Mouse (Mus musculus) olfactory bulb, adult 2 months (tissue): ENCODE results near the gene Krt26. TPM values are rescaled to one million over a fixed set of nuclear protein-coding genes. Genes with fewer than 3 reads are reported as not detected.

Experiments used
- H3K27ac ChIP-seq: fragments of 200-500 bp; 2 replicates; pipeline ENCODE4 v1.5.1; 2012; ENCODE audit warnings: low read depth, low read length; ENCODE audit not compliant: insufficient read depth
- H3K4me1 ChIP-seq: fragments of 200-500 bp; 2 replicates; pipeline ENCODE4 v1.6.1; 2012; ENCODE audit warnings: low read length; ENCODE audit not compliant: control insufficient read depth, insufficient read depth
- H3K4me3 ChIP-seq: fragments of 200-500 bp; 2 replicates; pipeline ENCODE4 v1.5.1; 2012; ENCODE audit warnings: mild to moderate bottlenecking, low read depth, low read length, moderate library complexity; ENCODE audit not compliant: insufficient read depth
- CTCF ChIP-seq: fragments of 200-500 bp; IDR thresholded peaks from 2 replicates; pipeline ENCODE4 v1.5.1; 2012; ENCODE audit warnings: low read depth, mild to moderate bottlenecking, low read length, moderate library complexity; ENCODE audit not compliant: insufficient read depth
- POLR2A ChIP-seq: fragments of 200-500 bp; IDR thresholded peaks from 2 replicates; pipeline ENCODE4 v1.6.1; 2012; ENCODE audit warnings: mild to moderate bottlenecking, low read depth, low read length, moderate library complexity; ENCODE audit not compliant: insufficient read depth
- WGBS: fragments of 180-500 bp; shearing (Covaris S2); methylation state at CpG from one replicate; pipeline ENCODE4 v1.1.7; 2018; 5-methylcytosine and 5-hydroxymethylcytosine counted together
- polyA plus RNA-seq: library from polyadenylated mRNA; stranded (reverse); fragments of >200 nt; gene quantifications from 2 replicates; pipeline ENCODE4 v1.2.4, GENCODE M21; 2012; ENCODE audit warnings: low replicate concordance; ENCODE audit not compliant: missing spikeins, insufficient read depth, insufficient read length

The Krt26 gene
- polyA plus RNA-seq, 1 experiment: not detected

DNA sequence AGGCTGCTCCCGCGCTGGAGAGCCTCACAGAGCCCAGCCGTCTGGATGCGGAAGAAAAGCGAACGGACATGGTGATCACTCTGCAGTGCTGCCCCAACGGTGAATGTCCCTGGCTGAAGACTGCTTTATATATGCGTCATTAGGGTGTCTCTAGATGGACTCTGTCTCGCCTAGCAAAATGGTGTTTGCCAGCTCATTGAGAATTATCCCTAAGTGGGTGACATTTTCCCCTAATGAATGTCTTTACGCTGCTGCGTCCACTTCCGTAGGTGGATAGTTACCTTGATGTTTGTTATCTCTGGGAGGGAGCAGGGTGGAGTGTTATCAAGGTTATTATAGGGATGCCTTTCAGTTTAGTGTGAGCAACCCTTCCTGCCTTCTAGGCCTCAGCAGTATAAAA is 13.2 kb upstream of the Krt26 start, which contains the start of gene Krt27:
Gene Krt27, minus strand, starts transcription at position 101 of the 400 bp plus-strand sequence.
- no peak within 1 kb of the TSS for H3K27ac ChIP-seq
- H3K4me3 ChIP-seq: no peak within 1 kb of the TSS
- WGBS: 87% methylated on average over 12 of the region's 12 CpGs
- TF ChIP-seq CTCF (no peak), POLR2A (no peak)
- no peaks in the 10 kb centered on the region for H3K4me1 ChIP-seq

DNA sequence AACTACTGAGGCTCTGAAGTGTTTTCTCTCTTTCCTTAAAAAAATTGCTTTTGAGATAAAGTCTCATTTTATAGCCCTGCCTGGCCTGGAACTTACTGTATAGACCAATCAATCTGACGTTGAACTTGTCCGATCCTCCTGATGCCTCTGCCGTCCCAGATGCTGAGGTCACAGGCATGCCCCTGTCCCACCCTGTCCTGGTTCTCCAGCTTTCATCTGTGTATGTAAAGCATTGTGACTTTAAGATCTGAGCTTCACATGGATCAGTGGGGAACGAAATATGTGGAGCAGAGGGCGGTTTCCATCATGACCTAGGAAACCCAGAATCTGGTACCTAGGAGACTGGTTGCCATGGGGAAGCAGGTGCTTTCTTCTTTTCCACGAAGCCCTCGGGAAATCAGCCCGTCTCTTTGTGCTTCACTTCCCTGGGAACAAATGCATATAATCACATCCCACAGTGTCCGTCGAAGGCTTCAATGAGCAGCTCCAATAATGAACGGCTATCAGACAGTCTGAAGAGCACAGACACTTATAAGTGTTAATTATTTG is 1.6 kb upstream of the Krt26 start:
- H3K4me1 ChIP-seq: no peaks in the 10 kb centered on the region
- 39% methylated on average over 11 of the region's 11 CpGs for WGBS
- no peak overlapping the region for H3K27ac ChIP-seq
- H3K4me3 ChIP-seq: no peak overlapping the region
- TF ChIP-seq CTCF (no peak), POLR2A (no peak)

DNA sequence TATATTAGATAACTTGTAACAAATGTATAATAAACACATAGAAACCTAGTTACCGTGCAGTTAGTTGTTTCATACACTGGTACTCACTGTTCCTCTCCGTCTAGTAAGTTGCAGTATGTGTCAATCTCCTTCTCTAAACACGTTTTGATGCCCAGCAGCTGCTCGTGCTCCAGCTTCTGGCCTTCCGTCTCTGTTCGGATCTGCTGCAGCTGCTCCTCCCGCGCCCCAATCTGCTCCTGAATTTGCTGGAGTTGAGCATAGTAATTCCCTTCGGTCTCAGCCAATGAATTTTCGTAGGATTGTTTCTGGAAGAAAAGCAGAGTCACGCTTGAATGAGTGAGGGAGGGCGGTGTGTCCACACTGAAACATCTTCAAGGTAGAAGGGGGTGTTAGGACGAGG is 4.3 kb downstream of the Krt26 start:
- TF ChIP-seq POLR2A: no peak
- no peak for TF ChIP-seq CTCF
- Histone ChIP-seq H3K27ac (no peak overlapping the region), H3K4me3 (no peak overlapping the region), H3K4me1 (no peaks in the 10 kb centered on the region)
- 50% methylated on average over 13 of the region's 13 CpGs for WGBS

DNA sequence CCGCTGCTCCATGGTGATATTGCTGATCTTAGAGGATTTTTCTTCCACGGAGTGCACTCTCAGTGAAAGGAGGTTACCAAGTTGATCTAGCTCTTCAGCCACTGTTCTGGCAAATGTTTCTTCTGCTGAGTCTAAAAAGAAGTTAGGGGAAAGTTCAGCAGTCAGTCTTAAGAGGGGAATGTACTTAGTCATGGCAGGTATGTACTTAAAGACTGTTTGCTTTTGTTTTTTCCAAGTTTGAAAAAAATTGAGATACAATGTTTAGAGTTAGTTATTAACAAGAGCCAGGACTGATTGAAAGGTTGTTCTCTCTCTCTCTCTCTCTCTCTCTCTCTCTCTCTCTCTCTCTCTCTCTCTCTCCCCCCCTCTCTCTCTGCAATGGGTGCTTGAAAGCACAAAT is 8.1 kb downstream of the Krt26 start:
- H3K27ac ChIP-seq: no peak overlapping the region
- H3K4me1 ChIP-seq: no peaks in the 10 kb centered on the region
- no peak overlapping the region for H3K4me3 ChIP-seq
- no peak for TF ChIP-seq CTCF
- no peak for TF ChIP-seq POLR2A
- 71% methylated on average over 2 of the region's 2 CpGs for WGBS

DNA sequence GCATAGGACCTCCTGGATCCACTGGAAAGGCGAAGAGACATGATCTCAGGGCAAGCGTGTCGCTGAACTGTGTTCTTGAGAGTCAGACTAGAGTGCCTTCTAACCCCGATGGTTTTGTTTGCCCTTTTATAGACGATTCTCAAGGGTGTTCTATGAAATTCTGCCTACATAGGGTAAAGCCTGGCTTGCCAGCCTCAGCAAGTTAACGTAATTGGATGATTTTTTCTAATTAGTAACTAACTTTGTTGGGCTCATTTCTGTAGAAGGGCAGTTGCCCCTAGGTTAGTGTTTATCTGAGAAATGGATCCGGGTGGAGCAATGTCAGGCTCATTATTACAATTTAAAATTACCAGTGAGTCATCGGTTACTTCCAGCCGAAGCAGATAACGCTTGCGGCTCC is 14.9 kb downstream of the Krt26 start, which contains the start of gene Krt25:
Gene Krt25, minus strand, starts transcription at position 101 of the 400 bp plus-strand sequence.
- 91% methylated on average over 11 of the region's 11 CpGs for WGBS
- Histone ChIP-seq H3K4me1 (no peaks in the 10 kb centered on the region), H3K4me3 (no peak within 1 kb of the TSS), H3K27ac (no peak within 1 kb of the TSS)
- TF ChIP-seq CTCF (no peak), POLR2A (no peak)

DNA sequence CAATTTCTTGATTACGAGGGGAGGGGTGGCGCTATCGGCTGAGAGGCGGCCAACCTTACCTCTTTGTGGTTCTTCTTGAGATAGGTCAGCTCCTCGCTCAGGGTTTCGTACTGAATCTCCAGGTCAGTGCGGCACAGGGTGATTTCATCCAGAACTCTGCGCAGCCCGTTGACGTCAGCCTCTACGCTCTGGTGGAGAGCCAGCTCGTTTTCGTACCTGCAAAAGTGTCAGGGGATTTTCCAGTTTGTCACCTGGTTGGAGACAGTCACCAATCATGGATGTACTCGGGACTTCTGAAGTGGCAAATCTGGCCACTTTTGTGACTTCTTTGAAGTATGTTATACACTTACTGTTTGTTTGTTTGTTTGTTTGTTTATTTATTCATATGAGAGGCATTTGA is 16.7 kb downstream of the Krt26 start:
- Histone ChIP-seq H3K4me3 (no peak overlapping the region), H3K4me1 (no peaks in the 10 kb centered on the region)
- 91% methylated on average over 14 of the region's 14 CpGs for WGBS

DNA sequence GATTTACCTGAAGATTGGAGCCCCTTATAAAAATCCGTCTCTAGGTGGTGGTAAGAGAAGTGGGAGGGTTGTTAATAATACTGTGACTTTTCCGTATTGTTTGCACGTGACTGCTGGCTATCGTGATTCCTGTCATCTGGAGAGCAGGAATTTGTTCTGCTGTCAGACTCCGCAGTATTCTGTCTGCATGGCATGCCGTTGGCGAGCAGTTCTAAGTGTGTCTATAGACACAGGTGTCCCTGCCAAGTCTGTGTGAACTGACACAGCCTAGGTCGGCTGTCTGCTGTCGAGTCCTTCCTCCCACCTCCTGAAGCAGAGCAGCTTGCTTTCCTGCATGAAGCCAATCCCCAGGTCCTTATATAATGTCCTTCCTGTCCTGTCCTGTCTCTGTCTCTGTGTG is 18.6 kb downstream of the Krt26 start:
- 79% methylated on average over 9 of the region's 9 CpGs for WGBS
- no peaks in the 10 kb centered on the region for H3K4me1 ChIP-seq
- TF ChIP-seq CTCF: no peak
- TF ChIP-seq POLR2A: no peak
- no peak overlapping the region for H3K4me3 ChIP-seq
- H3K27ac ChIP-seq: no peak overlapping the region

More for the DNA sequence above, 16.7 kb downstream of the Krt26 start:
- no peak overlapping the region for H3K27ac ChIP-seq
- no peak for TF ChIP-seq CTCF
- no peak for TF ChIP-seq POLR2A

DNA sequence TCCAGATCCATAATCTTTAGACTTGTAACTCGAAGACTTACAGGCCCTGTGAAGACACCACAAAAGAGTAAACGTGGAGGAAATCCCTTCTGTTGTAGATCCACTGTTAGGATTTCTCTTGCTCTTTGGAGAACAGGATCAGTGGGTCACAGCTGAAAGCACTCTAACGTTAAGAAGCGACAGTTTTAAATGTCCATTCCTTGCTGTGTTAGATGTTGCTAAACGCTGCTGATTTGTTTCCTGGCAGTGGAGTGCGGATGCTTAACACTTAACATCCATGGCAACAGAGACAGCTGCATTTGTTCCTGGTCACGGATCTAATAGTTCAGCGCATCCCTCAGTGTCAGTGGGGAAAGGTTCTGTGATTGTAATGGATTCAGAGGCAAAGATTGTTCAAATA is 21.2 kb downstream of the Krt26 start:
- H3K4me1 ChIP-seq: no peaks in the 10 kb centered on the region
- TF ChIP-seq POLR2A (no peak), CTCF (no peak)
- 49% methylated on average over 8 of the region's 8 CpGs for WGBS
- H3K27ac ChIP-seq: no peak overlapping the region
- H3K4me3 ChIP-seq: no peak overlapping the region

DNA sequence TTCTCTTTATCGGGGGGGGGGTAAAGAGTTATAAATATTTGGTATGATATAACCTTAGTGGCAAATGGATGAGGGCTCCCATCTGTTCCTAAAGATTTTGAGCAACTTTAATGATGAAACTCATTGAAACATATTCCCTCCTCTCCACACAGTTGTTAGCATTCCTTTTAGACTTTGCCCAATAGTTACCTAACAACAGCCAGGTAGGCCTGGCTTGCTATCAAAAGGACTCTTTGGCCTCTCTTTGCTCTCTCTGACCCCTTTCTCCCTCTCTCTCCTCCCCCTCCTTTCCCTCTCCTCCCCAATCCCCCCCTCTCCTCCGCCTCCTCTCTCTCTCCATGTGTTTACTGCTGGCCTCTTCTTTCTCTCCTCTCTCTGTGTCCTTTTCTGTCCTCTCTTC is 23.2 kb downstream of the Krt26 start:
- TF ChIP-seq POLR2A: no peak
- no peak overlapping the region for H3K27ac ChIP-seq
- H3K4me3 ChIP-seq: no peak overlapping the region
- 92% methylated on average over 2 of the region's 2 CpGs for WGBS
- H3K4me1 ChIP-seq: no peaks in the 10 kb centered on the region

DNA sequence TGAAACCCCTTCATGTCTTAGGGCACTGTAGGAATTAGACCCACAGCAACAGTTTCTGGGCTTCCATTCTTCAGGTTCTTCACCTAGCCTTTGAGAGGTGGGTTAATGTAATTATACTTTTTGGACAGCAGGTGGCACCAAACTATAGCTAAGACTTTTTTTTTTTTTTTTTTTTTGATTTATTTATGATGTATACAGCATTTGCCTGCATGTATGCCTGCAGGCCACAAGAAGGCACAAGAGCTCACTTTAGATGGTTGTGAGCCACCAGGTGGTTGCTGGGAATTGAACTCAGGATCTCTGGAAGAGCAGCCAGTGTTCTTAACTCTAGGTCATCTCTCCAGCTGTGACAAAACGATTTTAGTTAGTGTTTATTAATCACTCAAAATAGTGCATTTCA is 26.9 kb downstream of the Krt26 start:
- no peak overlapping the region for H3K4me3 ChIP-seq
- H3K27ac ChIP-seq: no peak overlapping the region
- no peak for TF ChIP-seq CTCF
- no peak for TF ChIP-seq POLR2A
- 83% methylated on average over 1 of the region's 1 CpGs for WGBS
- H3K4me1 ChIP-seq: no peaks in the 10 kb centered on the region
